Mouse (Mus musculus): ENCODE measurements around the gene Galns.
A peak's percentile ranks its signal among the peaks of the same experiment; 100 is the strongest.
"Not testable (repeated sequence)": the region's sequence is repeated elsewhere in the genome, so short reads cannot be mapped to it uniquely, and the experiment has no call there.

Gene Galns

GRCm38 (mm10) chr8:122593783-122594507 is 17.3 kb downstream of the Galns start:
- no peak for DNase-seq (ENCODE audit: low spot score)

- DNase-seq (ENCODE audit: low spot score): no peak
Observed at GRCm38 (mm10) chr8:122593240-122593639, 18.0 kb downstream of the Galns start.

GRCm38 (mm10) chr8:122586749-122587148 is 24.5 kb downstream of the Galns start:
- no peak for DNase-seq (ENCODE audit: low spot score)

GRCm38 (mm10) chr8:122586171-122586570 is 25.1 kb downstream of the Galns start:
- no peak for DNase-seq (ENCODE audit: low spot score)

GRCm38 (mm10) chr8:122585411-122585891 is 25.8 kb downstream of the Galns start:
- no peak for DNase-seq (ENCODE audit: low spot score)

GRCm38 (mm10) chr8:122584981-122585380 is 26.3 kb downstream of the Galns start:
- DNase-seq (ENCODE audit: low spot score): no peak

GRCm38 (mm10) chr8:122580926-122581325 is 30.3 kb downstream of the Galns start:
- DNase-seq (ENCODE audit: low spot score): no peak

- DNase-seq (ENCODE audit: low spot score): no peak
Observed at GRCm38 (mm10) chr8:122579196-122579595, 32.1 kb downstream of the Galns start.

GRCm38 (mm10) chr8:122577116-122577515 is 34.1 kb downstream of the Galns start:
- no peak for DNase-seq (ENCODE audit: low spot score)

- DNase-seq (ENCODE audit: low spot score): peak; percentile 90
Observed at GRCm38 (mm10) chr8:122576648-122577022, 34.6 kb downstream of the Galns start, which contains the start of gene Aprt. Aprt (minus strand) TSS chr8:122576909.

GRCm38 (mm10) chr8:122575735-122576647 is 35.3 kb downstream of the Galns start:
- no peak for DNase-seq (ENCODE audit: low spot score)

GRCm38 (mm10) chr8:122575286-122575685 is 36.0 kb downstream of the Galns start:
- DNase-seq (ENCODE audit: low spot score): no peak

- DNase-seq (ENCODE audit: low spot score): no peak
Observed at GRCm38 (mm10) chr8:122574667-122575251, 36.5 kb downstream of the Galns start.

- no peak for DNase-seq (ENCODE audit: low spot score)
Observed at GRCm38 (mm10) chr8:122574264-122574663, 37.0 kb downstream of the Galns start.

- DNase-seq (ENCODE audit: low spot score): no peak
Observed at GRCm38 (mm10) chr8:122573577-122573976, 37.7 kb downstream of the Galns start.

GRCm38 (mm10) chr8:122573176-122573575 is 38.1 kb downstream of the Galns start:
- DNase-seq (ENCODE audit: low spot score): not testable (repeated sequence)

- no peak for DNase-seq (ENCODE audit: low spot score)
Observed at GRCm38 (mm10) chr8:122572751-122573150, 38.5 kb downstream of the Galns start.

- DNase-seq (ENCODE audit: low spot score): no peak
Observed at GRCm38 (mm10) chr8:122571750-122572267, 39.5 kb downstream of the Galns start.

- no peak for DNase-seq (ENCODE audit: low spot score)
Observed at GRCm38 (mm10) chr8:122571153-122571552, 40.1 kb downstream of the Galns start.

GRCm38 (mm10) chr8:122569996-122570395 is 41.3 kb downstream of the Galns start:
- no peak for DNase-seq (ENCODE audit: low spot score)

- no peak for DNase-seq (ENCODE audit: low spot score)
Observed at GRCm38 (mm10) chr8:122569329-122569728, 41.9 kb downstream of the Galns start.

GRCm38 (mm10) chr8:122568881-122569309 is 42.4 kb downstream of the Galns start:
- DNase-seq (ENCODE audit: low spot score): peak; percentile 28
